In genomic region chr8:61041951-61042350, GRCm38 (mm10) we compare ENCODE assay signal across 9 mouse cellular contexts. TPM values are rescaled to one million over a fixed set of nuclear protein-coding genes. Genes with fewer than 3 reads are reported as not detected.
A peak's percentile ranks its signal among the peaks of the same experiment; 100 is the strongest.
DNase-seq lines count a peak whose midpoint lies in the region; ATAC-seq and TF ChIP-seq lines count a peak whose summit lies in the region.
"Had no signal": no experiment of that assay in that cellular context is flagged by ENCODE, and none has a peak within 500 bp of the region (broad histone marks: within the 10 kb centered on the region; RNA-seq: fewer than 3 reads in every experiment).

No protein-coding gene starts in this region.

- H3K4me3 ChIP-seq in intestine, postnatal 0 days (ENCODE audit: low read depth, low read length), result no peak overlapping the region
- no peak overlapping the region for H3K4me3 ChIP-seq in intestine, embryonic 15.5 days (replicated peaks)
- H3K4me3 ChIP-seq in midbrain, embryonic 11.5 days (ENCODE audit: low read depth, low read length), result no peak overlapping the region
- H3K4me3 ChIP-seq in stomach, postnatal 0 days (ENCODE audit: low read depth, low read length), result no peak overlapping the region
- H3K4me3 ChIP-seq: embryonic facial prominence, embryonic 13.5 days had no signal

- DNase-seq in Patski (ENCODE audit: low read depth, low spot score), result peak; percentile 4
- peak; percentile 73 for DNase-seq in heart, postnatal 4 days
- DNase-seq in left cerebral cortex, adult 11 months (ENCODE audit: low spot score), result peak; percentile 25
- DNase-seq in midbrain, embryonic 11.5 days (ENCODE audit: low spot score, missing footprints), result peak; percentile 92
- peak; percentile 58 for DNase-seq in stomach, postnatal 0 days (ENCODE audit: low spot score)

- H3K27me3 ChIP-seq in intestine, postnatal 0 days (replicated peaks; ENCODE audit: control insufficient read depth, insufficient read depth, low read length), result no peaks in the 10 kb centered on the region
- no peaks in the 10 kb centered on the region for H3K27me3 ChIP-seq in intestine, embryonic 15.5 days (replicated peaks)
- no peaks in the 10 kb centered on the region for H3K27me3 ChIP-seq in Patski
- no peaks in the 10 kb centered on the region for H3K27me3 ChIP-seq in midbrain, embryonic 11.5 days (ENCODE audit: control insufficient read depth, insufficient read depth, low read length)
- H3K27me3 ChIP-seq in stomach, postnatal 0 days (ENCODE audit: control insufficient read depth, insufficient read depth, low read length), result no peaks in the 10 kb centered on the region
- H3K27me3 ChIP-seq: embryonic facial prominence, embryonic 13.5 days had no signal

- CTCF ChIA-PET in Patski (lab: Charles Lee), result interaction anchor here (0.8 to 1.1 kb wide), 4 partner anchors 10 to 456 kb away, joined by 3 to 4 read pairs (median 3); no protein-coding TSS in a partner anchor

- POLR2A ChIA-PET in Patski (lab: Charles Lee), result no interaction called here

- H3K9ac ChIP-seq in intestine, postnatal 0 days (ENCODE audit: low read depth, low read length), result no peak overlapping the region
- H3K9ac ChIP-seq in intestine, embryonic 15.5 days, result no peak overlapping the region
- no peak overlapping the region for H3K9ac ChIP-seq in midbrain, embryonic 11.5 days (ENCODE audit: low read length)
- no peak overlapping the region for H3K9ac ChIP-seq in stomach, postnatal 0 days (ENCODE audit: low read length)
- H3K9ac ChIP-seq: embryonic facial prominence, embryonic 13.5 days had no signal

- no peak overlapping the region for H3K27ac ChIP-seq in intestine, postnatal 0 days (ENCODE audit: low read depth, low read length)
- H3K27ac ChIP-seq in intestine, embryonic 15.5 days, result no peak overlapping the region
- no peak overlapping the region for H3K27ac ChIP-seq in midbrain, embryonic 11.5 days (ENCODE audit: low read depth, low read length)
- H3K27ac ChIP-seq in stomach, postnatal 0 days (replicated peaks), result no peak overlapping the region
- H3K27ac ChIP-seq: embryonic facial prominence, embryonic 13.5 days had no signal

- H3K4me1 ChIP-seq in intestine, postnatal 0 days (replicated peaks; ENCODE audit: control insufficient read depth, insufficient read depth, low read length), result no peaks in the 10 kb centered on the region
- no peaks in the 10 kb centered on the region for H3K4me1 ChIP-seq in intestine, embryonic 15.5 days (replicated peaks)
- peaks cover 4% of the 10 kb centered on the region; the same call in 1 of the 2 replicates for H3K4me1 ChIP-seq in midbrain, embryonic 11.5 days (ENCODE audit: control insufficient read depth, insufficient read depth, low read length)
- no peaks in the 10 kb centered on the region for H3K4me1 ChIP-seq in stomach, postnatal 0 days (replicated peaks; ENCODE audit: control insufficient read depth, insufficient read depth)
- H3K4me1 ChIP-seq: embryonic facial prominence, embryonic 13.5 days had no signal

- in situ Hi-C loops in Patski (cut with MboI; ENCODE audit: low pct_unique_long_range_greater_than_20kb), result no loop called here

- H3K9me3 ChIP-seq in intestine, postnatal 0 days (ENCODE audit: control insufficient read depth), result no peaks in the 10 kb centered on the region
- H3K9me3 ChIP-seq in intestine, embryonic 15.5 days, result no peaks in the 10 kb centered on the region
- no peaks in the 10 kb centered on the region for H3K9me3 ChIP-seq in midbrain, embryonic 11.5 days (ENCODE audit: control insufficient read depth, low read length)
- H3K9me3 ChIP-seq in stomach, postnatal 0 days (ENCODE audit: control insufficient read depth, low read length), result no peaks in the 10 kb centered on the region
- H3K9me3 ChIP-seq: embryonic facial prominence, embryonic 13.5 days had no signal

- 0 out of 2 replicates have a peak, but pooled peaks cover 5% of the 10 kb centered on the region for H3K36me3 ChIP-seq in intestine, postnatal 0 days (ENCODE audit: control insufficient read depth, insufficient read depth)
- no peaks in the 10 kb centered on the region for H3K36me3 ChIP-seq in intestine, embryonic 15.5 days
- no peaks in the 10 kb centered on the region for H3K36me3 ChIP-seq in midbrain, embryonic 11.5 days (ENCODE audit: control insufficient read depth, insufficient read depth, low read length)
- H3K36me3 ChIP-seq in stomach, postnatal 0 days (ENCODE audit: control insufficient read depth, insufficient read depth, low read length), result no peaks in the 10 kb centered on the region

- no peak overlapping the region for H3K4me2 ChIP-seq in intestine, postnatal 0 days (replicated peaks; ENCODE audit: low read depth)
- H3K4me2 ChIP-seq in intestine, embryonic 15.5 days (replicated peaks), result no peak overlapping the region
- no peak overlapping the region for H3K4me2 ChIP-seq in midbrain, embryonic 11.5 days
- no peak overlapping the region for H3K4me2 ChIP-seq in stomach, postnatal 0 days (replicated peaks; ENCODE audit: low read depth)
- H3K4me2 ChIP-seq: embryonic facial prominence, embryonic 13.5 days had no signal

- TF ChIP-seq CTCF in intestine, postnatal 0 days (IDR thresholded peaks at IDR 0.05; ENCODE audit: low read depth), result peak; percentile 88
- peak; percentile 94 for TF ChIP-seq CTCF in Patski (IDR thresholded peaks at IDR 0.05)
- TF ChIP-seq CTCF in stomach, postnatal 0 days (IDR thresholded peaks at IDR 0.05; ENCODE audit: low read depth), result peak; percentile 88

- TF ChIP-seq EP300 in stomach, postnatal 0 days (optimal IDR thresholded peaks at IDR 0.05), result no peak

- ATAC-seq in intestine, postnatal 0 days, result no peak
- ATAC-seq in intestine, embryonic 15.5 days, result no peak
- no peak for ATAC-seq in Patski
- ATAC-seq in common myeloid progenitor, adult 5-6 weeks (replicated peaks; ENCODE audit: low read depth, poor library complexity, severe bottlenecking), result peak; percentile 66; the same call in 1 of the 2 replicates
- ATAC-seq in midbrain, embryonic 11.5 days (ENCODE audit: low FRiP score), result peak; percentile 54; the same call in 1 of the 2 replicates
- no peak for ATAC-seq in stomach, postnatal 0 days (ENCODE audit: low FRiP score, low TSS enrichment)

RNA-seq across cellular contexts. Expression of gene Nek1, which starts 49.0 kb away (rescaled TPM):
- 5.0 and 5.5 TPM in 2 replicates for polyA plus RNA-seq in intestine, postnatal 0 days (2015; fragmentation: Nextera tagmentation; extraction: Ambion mirVana)
- 16.6 and 17.4 TPM in 2 replicates for polyA plus RNA-seq in intestine, embryonic 15.5 days (2015; fragmentation: Nextera tagmentation; extraction: Ambion mirVana)
- polyA plus RNA-seq in Patski (2021), result 11.3 TPM
- total RNA-seq in common myeloid progenitor, adult 5-6 weeks (2017), result 24.8 and 26.3 TPM in 2 replicates
- 1 to 10 TPM; 6.2 to 6.9 TPM for total RNA-seq in heart, postnatal 4 days (2021)
- 22.9 and 24.9 TPM in 2 replicates for polyA plus RNA-seq in midbrain, embryonic 11.5 days (2014; fragmentation: Nextera tagmentation; extraction: Ambion mirVana)
- 6.9 and 7.8 TPM in 2 replicates for polyA plus RNA-seq in stomach, postnatal 0 days (2015; fragmentation: Nextera tagmentation; extraction: Ambion mirVana)

RNA-seq across cellular contexts. Expression of gene Clcn3, which starts 58.9 kb away (rescaled TPM):
- polyA plus RNA-seq in intestine, postnatal 0 days (2015; fragmentation: Nextera tagmentation; extraction: Ambion mirVana), result 22.2 and 24.2 TPM in 2 replicates
- 30.0 and 30.1 TPM in 2 replicates for polyA plus RNA-seq in intestine, embryonic 15.5 days (2015; fragmentation: Nextera tagmentation; extraction: Ambion mirVana)
- 55.5 TPM for polyA plus RNA-seq in Patski (2021)
- 33.5 and 40.9 TPM in 2 replicates for total RNA-seq in common myeloid progenitor, adult 5-6 weeks (2017)
- total RNA-seq in heart, postnatal 4 days (2021), result 10 to 100 TPM; 32.0 to 33.6 TPM
- polyA plus RNA-seq in midbrain, embryonic 11.5 days (2014; fragmentation: Nextera tagmentation; extraction: Ambion mirVana), result 38.6 and 40.4 TPM in 2 replicates
- 21.3 and 21.7 TPM in 2 replicates for polyA plus RNA-seq in stomach, postnatal 0 days (2015; fragmentation: Nextera tagmentation; extraction: Ambion mirVana)

Comparison
In these comparisons a context has a peak if more than half of its experiments do, and no peak if none do; other contexts are left out.
1. ATAC-seq: peak in common myeloid progenitor, adult 5-6 weeks (single experiment) and midbrain, embryonic 11.5 days (single experiment); none in intestine, postnatal 0 days (single experiment), intestine, embryonic 15.5 days (single experiment), Patski (single experiment) and stomach, postnatal 0 days (single experiment).
2. DNase-seq: peak in every context shown above with its lines; median percentile 92 in midbrain, embryonic 11.5 days; 73 in heart, postnatal 4 days; 58 in stomach, postnatal 0 days; 25 in left cerebral cortex, adult 11 months; 4 in Patski.
3. Peak in every context shown above with its lines, with median percentiles within 50 percentile points of each other: CTCF ChIP-seq.